Mouse (Mus musculus): ENCODE data around the gene Ghrh. TPM values are rescaled to one million over a fixed set of nuclear protein-coding genes. Genes with fewer than 3 reads are reported as not detected.

The Ghrh gene
- total and polyA plus RNA-seq, 3 experiments = 0.76 TPM; not detected in 2

- ATAC-seq (ENCODE audit: extremely low read depth, insufficient number of reproducible peaks, low FRiP score, poor library complexity, severe bottlenecking) (no peak), DNase-seq (ENCODE audit: low spot score) (no peak)
- H3K4me1 ChIP-seq (ENCODE audit: insufficient read depth, low read depth, low read length) = peaks cover 7% of the 10 kb centered on the region
- H3K4me3 ChIP-seq (ENCODE audit: low read depth, low read length) = no peak overlapping the region
- no peaks in the 10 kb centered on the region for H3K27me3 ChIP-seq (ENCODE audit: insufficient read depth, low read length)
- TF ChIP-seq GATA2 (IDR thresholded peaks at IDR 0.05; ENCODE audit: borderline replicate concordance, low read depth, low read length) = no peak
- no peak for TF ChIP-seq TAL1 (conservative IDR thresholded peaks at IDR 0.05; ENCODE audit: low read depth, low read length)
- no peak for TF ChIP-seq POLR2AphosphoS5 (IDR thresholded peaks at IDR 0.05; ENCODE audit: insufficient replicate concordance, low read depth, low read length)
- peaks cover 96% of the 10 kb centered on the region for H3K36me3 ChIP-seq (replicated peaks)
- H3K9me3 ChIP-seq (replicated peaks) = no peaks in the 10 kb centered on the region
These were observed 51.1 kb downstream of the Ghrh start for GRCm38 (mm10) chr2:157296105-157296689.

DNA sequence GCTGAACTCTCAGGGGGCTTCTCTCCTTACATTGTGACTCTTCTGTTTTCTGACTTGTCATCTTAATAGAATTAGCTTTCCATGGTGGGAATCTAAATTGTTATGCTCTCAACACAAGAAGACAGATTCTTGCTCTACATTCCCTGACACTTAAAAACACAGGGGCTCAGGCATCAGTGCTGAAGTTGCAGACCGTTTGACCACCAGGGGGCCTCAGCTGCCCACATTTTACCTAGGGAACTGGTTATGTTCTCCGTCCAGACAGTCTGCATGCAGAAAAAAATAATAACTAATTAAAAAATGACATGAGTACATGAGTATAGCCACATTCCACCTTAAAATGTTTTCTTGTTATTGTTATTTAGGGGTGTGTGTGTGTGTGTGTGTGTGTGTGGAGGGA lies 55.2 kb downstream of the Ghrh start:
- peaks cover 35% of the 10 kb centered on the region for H3K4me1 ChIP-seq (ENCODE audit: insufficient read depth, low read depth, low read length)
- DNase-seq (ENCODE audit: low spot score) (peak; percentile 35), ATAC-seq (ENCODE audit: extremely low read depth, insufficient number of reproducible peaks, low FRiP score, poor library complexity, severe bottlenecking) (no peak)
- no peaks in the 10 kb centered on the region for H3K27me3 ChIP-seq (ENCODE audit: insufficient read depth, low read length)
- no peak overlapping the region for H3K4me3 ChIP-seq (ENCODE audit: low read depth, low read length)
- TF ChIP-seq TAL1 (conservative IDR thresholded peaks at IDR 0.05; ENCODE audit: low read depth, low read length) (no peak), CTCF (IDR thresholded peaks at IDR 0.05; ENCODE audit: low read depth, low read length) (peak; percentile 64), POLR2AphosphoS5 (IDR thresholded peaks at IDR 0.05; ENCODE audit: insufficient replicate concordance, low read depth, low read length) (no peak), GATA1 (IDR thresholded peaks at IDR 0.05; ENCODE audit: borderline replicate concordance, low read length) (no peak), GATA2 (IDR thresholded peaks at IDR 0.05; ENCODE audit: borderline replicate concordance, low read depth, low read length) (no peak)
- H3K36me3 ChIP-seq (replicated peaks) = peaks cover 99% of the 10 kb centered on the region
- H3K9me3 ChIP-seq (replicated peaks) = no peaks in the 10 kb centered on the region

GRCm38 (mm10) chr2:157288996-157289395 lies 58.3 kb downstream of the Ghrh start:
- Histone ChIP-seq H3K9me3 (replicated peaks) (no peaks in the 10 kb centered on the region), H3K27me3 (ENCODE audit: insufficient read depth, low read length) (no peaks in the 10 kb centered on the region), H3K36me3 (replicated peaks) (peaks cover 97% of the 10 kb centered on the region), H3K4me1 (ENCODE audit: insufficient read depth, low read depth, low read length) (peaks cover 44% of the 10 kb centered on the region), H3K4me3 (ENCODE audit: low read depth, low read length) (no peak overlapping the region)
- peak; percentile 40 for ATAC-seq (ENCODE audit: extremely low read depth, insufficient number of reproducible peaks, low FRiP score, poor library complexity, severe bottlenecking)
- TF ChIP-seq CTCF (IDR thresholded peaks at IDR 0.05; ENCODE audit: low read depth, low read length) = no peak
- DNase-seq (ENCODE audit: low spot score) = peak; percentile 10

DNA sequence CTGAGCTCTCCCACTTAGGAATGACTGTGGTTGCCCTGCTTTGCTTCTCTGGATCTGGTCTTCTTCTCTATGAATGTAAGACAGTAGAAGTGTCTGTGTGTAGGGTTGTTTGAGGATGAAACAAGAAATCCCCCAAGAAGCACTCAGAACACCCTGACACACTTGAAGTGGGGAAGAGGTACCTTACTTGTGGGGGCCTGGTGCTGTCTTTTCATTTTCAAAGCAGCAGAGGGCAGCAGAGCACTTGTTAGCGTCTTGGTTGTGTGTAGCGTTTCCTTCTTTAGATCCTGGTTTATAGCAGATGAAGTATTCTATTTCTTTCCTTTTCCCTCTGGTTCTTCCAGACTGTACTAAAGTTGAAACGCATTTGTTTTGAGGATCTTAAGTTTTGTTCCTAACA lies 59.8 kb downstream of the Ghrh start:
- TF ChIP-seq GATA1 (IDR thresholded peaks at IDR 0.05; ENCODE audit: borderline replicate concordance, low read length) (no peak), TAL1 (conservative IDR thresholded peaks at IDR 0.05; ENCODE audit: low read depth, low read length) (no peak), POLR2AphosphoS5 (IDR thresholded peaks at IDR 0.05; ENCODE audit: insufficient replicate concordance, low read depth, low read length) (no peak), GATA2 (IDR thresholded peaks at IDR 0.05; ENCODE audit: borderline replicate concordance, low read depth, low read length) (no peak), CTCF (IDR thresholded peaks at IDR 0.05; ENCODE audit: low read depth, low read length) (no peak)
- Histone ChIP-seq H3K36me3 (replicated peaks) (peaks cover 97% of the 10 kb centered on the region), H3K27me3 (ENCODE audit: insufficient read depth, low read length) (no peaks in the 10 kb centered on the region), H3K4me3 (ENCODE audit: low read depth, low read length) (no peak overlapping the region), H3K4me1 (ENCODE audit: insufficient read depth, low read depth, low read length) (peaks cover 56% of the 10 kb centered on the region), H3K9me3 (replicated peaks) (no peaks in the 10 kb centered on the region)
- peak; percentile 40 for DNase-seq (ENCODE audit: low spot score)
- ATAC-seq (ENCODE audit: extremely low read depth, insufficient number of reproducible peaks, low FRiP score, poor library complexity, severe bottlenecking) = no peak; the same call in 1 of the 2 replicates

- Histone ChIP-seq H3K4me1 (ENCODE audit: insufficient read depth, low read depth, low read length) (peaks cover 54% of the 10 kb centered on the region), H3K4me3 (ENCODE audit: low read depth, low read length) (no peak overlapping the region), H3K27me3 (ENCODE audit: insufficient read depth, low read length) (no peaks in the 10 kb centered on the region), H3K9me3 (replicated peaks) (no peaks in the 10 kb centered on the region), H3K36me3 (replicated peaks) (peaks cover 79% of the 10 kb centered on the region)
- no peak for DNase-seq (ENCODE audit: low spot score)
- ATAC-seq (ENCODE audit: extremely low read depth, insufficient number of reproducible peaks, low FRiP score, poor library complexity, severe bottlenecking) = no peak
- TF ChIP-seq GATA1 (IDR thresholded peaks at IDR 0.05; ENCODE audit: borderline replicate concordance, low read length) (no peak), CTCF (IDR thresholded peaks at IDR 0.05; ENCODE audit: low read depth, low read length) (no peak)
These were observed 64.0 kb downstream of the Ghrh start for GRCm38 (mm10) chr2:157283321-157283720.

Other genes starting within 250 kb of the Ghrh start
- 153 and 177 TPM in 2 replicates for gene Samhd1, start 212.2 kb downstream of the Ghrh start, total RNA-seq (2014; fragmentation: Nextera tagmentation)
- 99.6 and 109 TPM in 2 replicates for gene Samhd1, start 212.2 kb downstream of the Ghrh start, total RNA-seq (2017)
- 19.9 and 23.6 TPM in 2 replicates for gene Samhd1, start 212.2 kb downstream of the Ghrh start, polyA plus RNA-seq (2012)
- gene Rbl1, start 143.0 kb downstream of the Ghrh start, total RNA-seq (2014; fragmentation: Nextera tagmentation) = 96.7 and 97.4 TPM in 2 replicates
- gene Rbl1, start 143.0 kb downstream of the Ghrh start, total RNA-seq (2017) = 74.1 and 88.2 TPM in 2 replicates
- 10.9 and 11.1 TPM in 2 replicates for gene Rbl1, start 143.0 kb downstream of the Ghrh start, polyA plus RNA-seq (2012)
- 197 and 213 TPM in 2 replicates for gene Rpn2, start 68.5 kb downstream of the Ghrh start, total RNA-seq (2014; fragmentation: Nextera tagmentation)
- 156 and 189 TPM in 2 replicates for gene Rpn2, start 68.5 kb downstream of the Ghrh start, total RNA-seq (2017)
- 99.6 and 110 TPM in 2 replicates for gene Rpn2, start 68.5 kb downstream of the Ghrh start, polyA plus RNA-seq (2012)
- 1.4 and 2.0 TPM in 2 replicates for gene Mroh8, start 68.0 kb downstream of the Ghrh start, total RNA-seq (2014; fragmentation: Nextera tagmentation)
- gene Mroh8, start 68.0 kb downstream of the Ghrh start, total RNA-seq (2017) = 0.66 and 1.2 TPM in 2 replicates
- gene Mroh8, start 68.0 kb downstream of the Ghrh start, polyA plus RNA-seq (2012) = 0.37 and 0.51 TPM in 2 replicates
- gene Manbal, start 20.1 kb upstream of the Ghrh start, total RNA-seq (2014; fragmentation: Nextera tagmentation) = 20.6 and 21.6 TPM in 2 replicates
- gene Manbal, start 20.1 kb upstream of the Ghrh start, total RNA-seq (2017) = 19.2 and 19.6 TPM in 2 replicates
- 55.2 and 56.3 TPM in 2 replicates for gene Manbal, start 20.1 kb upstream of the Ghrh start, polyA plus RNA-seq (2012)
- not detected in 2 replicates for gene Src, start 70.9 kb upstream of the Ghrh start, total RNA-seq (2014; fragmentation: Nextera tagmentation)
- 0.49 and 0.58 TPM in 2 replicates for gene Src, start 70.9 kb upstream of the Ghrh start, total RNA-seq (2017)
- 0.22 and 0.28 TPM in 2 replicates for gene Src, start 70.9 kb upstream of the Ghrh start, polyA plus RNA-seq (2012)
- gene Nnat, start 212.6 kb upstream of the Ghrh start, total RNA-seq (2014; fragmentation: Nextera tagmentation) = not detected in 2 replicates
- not detected in 2 replicates for gene Nnat, start 212.6 kb upstream of the Ghrh start, total RNA-seq (2017)
- gene Nnat, start 212.6 kb upstream of the Ghrh start, polyA plus RNA-seq (2012) = not detected in 2 replicates
- gene Blcap, start 223.8 kb upstream of the Ghrh start, total RNA-seq (2014; fragmentation: Nextera tagmentation) = 24.1 and 27.2 TPM in 2 replicates
- 22.0 and 23.3 TPM in 2 replicates for gene Blcap, start 223.8 kb upstream of the Ghrh start, total RNA-seq (2017)
- 16.7 and 17.3 TPM in 2 replicates for gene Blcap, start 223.8 kb upstream of the Ghrh start, polyA plus RNA-seq (2012)

All from G1E (cell line).